Mouse (Mus musculus) hindbrain, embryonic 13.5 days (tissue): ENCODE data around the gene Tob1. TPM values are rescaled to one million over a fixed set of nuclear protein-coding genes. Genes with fewer than 3 reads are reported as not detected.

Experiments used
- ATAC-seq: fragments of 200-750 bp; cut with Nextera tagmentation; 2 replicates; pipeline ENCODE4 v1.8.0; 2017; ENCODE audit warnings: moderate TSS enrichment; ENCODE audit not compliant: low FRiP score
- H3K27ac ChIP-seq: fragments of 300-500 bp; sonication (generic); 2 replicates; pipeline ENCODE4 v1.5.1; 2015; ENCODE audit warnings: inconsistent platforms, mild to moderate bottlenecking, moderate library complexity
- H3K27me3 ChIP-seq: fragments of 300-500 bp; sonication (generic); 2 replicates; pipeline ENCODE4 v1.6.1; 2015; ENCODE audit warnings: mild to moderate bottlenecking, inconsistent platforms
- H3K36me3 ChIP-seq: fragments of 300-500 bp; sonication (generic); 2 replicates; pipeline ENCODE4 v1.6.1; 2015; ENCODE audit warnings: mild to moderate bottlenecking, inconsistent platforms
- H3K4me1 ChIP-seq: fragments of 300-500 bp; sonication (generic); replicated peaks from 2 replicates; pipeline ENCODE4 v1.6.1; 2015; ENCODE audit warnings: inconsistent platforms
- H3K4me2 ChIP-seq: fragments of 300-500 bp; sonication (generic); 2 replicates; pipeline ENCODE4 v1.6.1; 2015; ENCODE audit warnings: inconsistent platforms, mild to moderate bottlenecking, moderate library complexity
- H3K4me3 ChIP-seq: fragments of 300-500 bp; sonication (generic); 2 replicates; pipeline ENCODE4 v1.5.1; 2015; ENCODE audit warnings: mild to moderate bottlenecking, inconsistent platforms
- H3K9ac ChIP-seq: fragments of 300-500 bp; sonication (generic); 2 replicates; pipeline ENCODE4 v1.6.1; 2015; ENCODE audit warnings: mild to moderate bottlenecking, inconsistent platforms
- H3K9me3 ChIP-seq: fragments of 300-500 bp; sonication (generic); 2 replicates; pipeline ENCODE4 v1.6.1; 2016; ENCODE audit warnings: inconsistent platforms
- WGBS: fragments of 180-500 bp; shearing (Covaris S2); methylation state at CpG from one replicate; pipeline ENCODE4 v1.1.7; 2015; 5-methylcytosine and 5-hydroxymethylcytosine counted together
- polyA plus RNA-seq: library from polyadenylated mRNA; unstranded; fragments of >200 nt; fragmentation: Nextera tagmentation; extraction: Ambion mirVana; gene quantifications from 2 replicates; pipeline ENCODE4 v1.2.1, GENCODE M21; 2015

The Tob1 gene
- polyA plus RNA-seq, 1 experiment from 2014 or later = 36.0 TPM

DNA sequence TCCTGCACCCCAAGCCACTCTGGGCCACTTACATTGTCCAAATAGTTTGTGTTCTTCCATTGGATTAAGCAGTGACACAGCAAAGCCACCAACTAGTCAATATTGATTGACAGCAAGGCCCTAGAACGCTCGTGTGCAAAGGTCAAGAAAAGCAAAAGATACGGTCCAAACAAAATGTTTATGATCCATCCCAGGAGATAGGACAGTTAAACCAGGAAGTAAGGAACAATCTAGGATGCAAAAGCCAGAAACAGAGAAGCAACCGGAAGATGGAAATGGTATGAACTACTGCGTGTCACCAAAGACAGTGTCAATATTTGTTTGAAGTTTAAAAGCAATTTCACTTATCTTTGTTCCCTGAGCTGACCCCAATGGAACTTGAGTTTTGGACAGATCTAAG, 9.1 kb upstream of the Tob1 start:
- ATAC-seq = no peak
- H3K9me3 ChIP-seq = no peaks in the 10 kb centered on the region
- no peak overlapping the region for H3K4me3 ChIP-seq
- H3K27me3 ChIP-seq = no peaks in the 10 kb centered on the region
- no peaks in the 10 kb centered on the region for H3K36me3 ChIP-seq
- H3K4me1 ChIP-seq = 0 out of 2 replicates have a peak, but pooled peaks cover 4% of the 10 kb centered on the region
- H3K9ac ChIP-seq = no peak overlapping the region
- no peak overlapping the region for H3K4me2 ChIP-seq
- WGBS = 85% methylated on average over 5 of the region's 5 CpGs
- H3K27ac ChIP-seq = no peak overlapping the region

DNA sequence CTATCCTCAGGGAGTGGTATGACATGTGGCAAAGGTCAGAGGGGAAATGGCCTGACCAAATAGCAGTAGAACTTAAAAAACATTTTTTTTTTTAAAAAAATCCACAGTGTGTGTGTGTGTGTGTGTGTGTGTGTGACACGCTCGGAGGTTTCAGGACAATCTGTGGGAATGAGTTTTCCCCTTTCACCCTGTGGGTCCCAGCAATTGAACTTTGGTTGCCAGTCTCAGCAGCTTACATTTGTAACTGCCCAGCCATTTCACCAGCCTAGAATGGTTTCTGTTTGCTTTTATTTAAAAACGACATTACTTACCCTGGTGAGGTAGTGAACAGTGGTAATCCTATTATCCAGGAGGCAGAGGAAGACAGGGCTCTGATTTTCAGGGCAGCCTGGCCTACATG, 8.2 kb upstream of the Tob1 start:
- no peak for ATAC-seq
- no peak overlapping the region for H3K9ac ChIP-seq
- 0 out of 2 replicates have a peak, but pooled peaks cover 4% of the 10 kb centered on the region for H3K4me1 ChIP-seq
- H3K36me3 ChIP-seq = no peaks in the 10 kb centered on the region
- H3K4me2 ChIP-seq = no peak overlapping the region
- no peak overlapping the region for H3K27ac ChIP-seq
- no peaks in the 10 kb centered on the region for H3K27me3 ChIP-seq
- no peak overlapping the region for H3K4me3 ChIP-seq
- H3K9me3 ChIP-seq = no peaks in the 10 kb centered on the region
- 72% methylated on average over 3 of the region's 3 CpGs for WGBS

DNA sequence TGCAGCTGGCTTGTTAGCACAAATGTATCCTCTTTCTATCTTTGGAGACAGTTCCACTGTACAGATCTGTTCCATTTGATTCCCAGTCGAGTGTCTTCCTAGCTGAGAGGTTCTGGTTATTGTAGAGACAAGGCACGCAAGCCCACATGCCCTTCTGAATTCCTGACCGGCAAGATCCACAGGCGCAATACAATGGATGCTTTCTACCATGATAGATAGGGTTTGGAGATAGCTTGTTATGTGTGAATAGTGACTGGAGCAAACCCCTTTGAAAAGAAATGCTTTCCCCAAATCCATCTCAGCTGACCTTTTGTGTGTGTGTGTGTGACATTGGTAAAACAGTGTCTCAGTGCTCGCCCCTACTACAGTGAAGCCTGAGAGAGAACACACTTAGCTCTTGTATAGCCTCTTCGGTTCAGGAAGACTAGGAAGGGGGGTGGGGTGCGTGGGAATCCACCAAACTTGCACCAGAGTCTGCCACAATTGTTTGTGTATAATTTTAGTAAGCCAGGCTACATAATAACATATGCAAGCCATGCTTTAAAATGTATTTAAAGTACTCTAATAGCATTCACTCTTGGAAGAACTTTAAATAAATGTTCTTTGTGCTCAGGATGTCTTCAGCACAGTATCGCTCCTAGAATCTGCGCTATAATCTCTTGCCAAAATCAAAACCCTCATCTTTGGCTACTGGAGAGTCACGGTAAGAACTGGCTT, 4.7 kb upstream of the Tob1 start:
- Histone ChIP-seq H3K27me3 (no peaks in the 10 kb centered on the region), H3K9ac (no peak overlapping the region), H3K27ac (0 out of 2 replicates have a peak overlapping the region, but pooled peaks have one; percentile 1), H3K36me3 (no peaks in the 10 kb centered on the region), H3K4me1 (0 out of 2 replicates have a peak, but pooled peaks cover 7% of the 10 kb centered on the region), H3K4me2 (no peak overlapping the region), H3K9me3 (no peaks in the 10 kb centered on the region), H3K4me3 (no peak overlapping the region)
- no peak for ATAC-seq
- 52% methylated on average over 10 of the region's 10 CpGs for WGBS

DNA sequence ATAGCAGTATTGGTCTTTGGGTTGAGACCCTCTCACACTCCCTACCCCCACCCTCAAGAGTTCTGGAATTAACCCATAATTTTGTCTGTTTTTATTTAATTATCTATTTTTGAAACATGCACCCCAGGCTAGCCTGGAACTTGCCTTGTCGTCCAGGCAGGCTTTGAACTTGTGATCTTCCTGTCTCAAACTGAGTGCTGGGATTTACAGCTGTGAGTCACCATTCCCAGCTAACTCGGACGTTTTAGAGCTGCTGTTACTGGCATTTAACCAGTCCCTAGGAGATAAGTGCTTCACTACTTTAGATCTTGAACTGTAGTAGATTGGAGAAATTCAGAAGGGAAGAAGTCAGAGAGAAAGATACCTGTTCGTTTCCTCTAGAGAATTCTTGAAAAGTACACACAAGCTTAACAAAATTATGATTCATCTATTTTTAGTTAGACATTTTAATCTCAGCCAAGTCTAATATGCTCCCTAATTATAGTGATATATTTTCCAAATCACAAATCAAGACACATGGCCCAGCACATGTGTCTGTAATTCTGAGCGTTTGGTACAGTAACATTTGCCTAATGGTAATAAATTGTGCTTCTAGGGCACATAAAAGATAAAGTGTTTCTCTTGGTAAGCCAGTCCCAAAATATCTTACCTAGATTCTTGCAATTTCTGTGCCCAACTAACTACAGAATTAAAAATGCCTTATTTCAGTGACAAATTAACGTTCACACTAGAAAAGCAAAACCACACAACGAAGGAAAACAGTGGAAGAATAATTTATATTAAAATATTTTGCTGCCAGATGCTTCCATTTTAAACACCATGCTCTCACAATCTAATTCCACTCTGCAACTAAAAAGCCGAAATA, 2.2 kb upstream of the Tob1 start:
- Histone ChIP-seq H3K36me3 (peaks cover 7% of the 10 kb centered on the region), H3K27me3 (no peaks in the 10 kb centered on the region), H3K27ac (peak overlapping the region; percentile 96; the same call in 1 of the 2 replicates), H3K4me1 (peaks cover 18% of the 10 kb centered on the region), H3K4me2 (peak overlapping the region; percentile 96; the same call in 1 of the 2 replicates), H3K9ac (no peak overlapping the region), H3K9me3 (no peaks in the 10 kb centered on the region), H3K4me3 (no peak overlapping the region)
- no peak for ATAC-seq
- WGBS = 51% methylated on average over 8 of the region's 8 CpGs

DNA sequence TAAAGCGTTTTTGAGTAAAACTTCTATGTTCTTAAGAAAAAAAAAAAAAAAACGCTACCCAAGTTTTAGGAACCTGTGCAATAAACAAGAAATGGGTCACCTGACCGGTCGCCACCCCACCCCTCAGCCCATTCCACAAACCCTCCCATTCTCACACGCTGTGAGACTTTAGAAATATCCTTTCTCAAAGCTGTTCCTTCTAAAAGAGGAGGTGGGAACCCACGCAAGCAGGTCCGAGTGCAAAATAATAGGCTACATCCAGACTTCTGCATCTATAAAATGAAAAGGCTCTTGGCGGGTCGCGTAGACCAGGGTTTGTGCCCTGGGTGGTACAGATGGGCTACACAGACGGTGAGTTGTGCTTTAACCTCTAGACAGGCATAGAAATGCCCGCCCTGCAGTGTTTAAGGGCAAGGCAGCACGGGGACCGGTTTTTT, 1.5 kb upstream of the Tob1 start:
- H3K9ac ChIP-seq = peak overlapping the region; percentile 77
- ATAC-seq = no peak
- no peaks in the 10 kb centered on the region for H3K9me3 ChIP-seq
- H3K4me3 ChIP-seq = peak overlapping the region; percentile 53
- peak overlapping the region; percentile 96 for H3K27ac ChIP-seq
- WGBS = 2% methylated on average over 14 of the region's 14 CpGs
- H3K4me1 ChIP-seq = peaks cover 24% of the 10 kb centered on the region
- peaks cover 12% of the 10 kb centered on the region for H3K36me3 ChIP-seq
- no peaks in the 10 kb centered on the region for H3K27me3 ChIP-seq
- H3K4me2 ChIP-seq = peak overlapping the region; percentile 96

DNA sequence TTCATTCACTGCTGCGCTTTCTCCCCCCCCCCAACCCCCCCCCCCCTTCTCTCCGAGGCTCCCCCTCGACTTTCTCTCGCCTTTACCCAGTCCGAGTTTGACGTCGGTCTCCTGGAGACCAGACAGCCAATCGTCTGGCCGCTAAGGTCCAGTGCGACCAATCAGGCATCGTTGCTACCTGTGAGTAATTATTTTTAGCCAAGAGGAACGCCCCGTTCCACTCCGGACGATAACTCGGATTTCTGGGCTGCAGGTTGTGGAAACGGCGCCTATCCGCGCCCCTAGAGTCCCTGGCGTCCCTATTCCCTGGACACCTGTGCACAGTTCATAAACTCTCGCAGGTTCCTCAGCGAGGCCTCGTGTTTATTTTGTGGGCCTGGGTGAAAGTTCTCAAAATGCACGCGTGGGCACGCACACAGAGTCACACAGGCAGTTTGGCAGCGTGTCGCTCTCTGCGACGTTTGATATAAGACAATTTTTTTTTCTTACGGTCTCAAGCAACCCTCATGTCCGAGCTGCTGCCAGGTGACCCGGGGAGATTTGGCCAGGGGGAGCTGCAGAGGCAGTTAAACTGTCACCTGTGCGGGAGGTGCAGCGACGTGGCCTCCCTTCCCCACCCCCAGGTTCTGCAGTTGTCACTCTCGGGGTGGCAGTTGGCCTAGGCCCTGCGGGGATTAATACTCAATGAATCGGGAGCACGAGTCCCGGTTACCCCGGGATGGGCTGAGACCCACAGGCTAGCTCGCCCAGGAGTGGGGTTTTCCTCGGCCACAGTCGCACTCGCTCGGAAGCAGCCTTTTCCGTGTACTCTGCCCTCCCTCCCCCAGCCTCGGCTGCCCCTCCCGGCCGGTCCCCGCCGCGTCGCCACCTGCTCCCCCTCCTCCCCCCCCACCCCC, 815 bp upstream of the Tob1 start:
- under 1% methylated on average over 44 of the region's 56 CpGs for WGBS
- Histone ChIP-seq H3K27ac (peak overlapping the region; percentile 99), H3K9me3 (no peaks in the 10 kb centered on the region), H3K36me3 (peaks cover 13% of the 10 kb centered on the region), H3K9ac (peak overlapping the region; percentile 72), H3K27me3 (no peaks in the 10 kb centered on the region), H3K4me2 (peak overlapping the region; percentile 96), H3K4me3 (peak overlapping the region; percentile 53), H3K4me1 (peaks cover 26% of the 10 kb centered on the region)
- peak; percentile 84 for ATAC-seq

DNA sequence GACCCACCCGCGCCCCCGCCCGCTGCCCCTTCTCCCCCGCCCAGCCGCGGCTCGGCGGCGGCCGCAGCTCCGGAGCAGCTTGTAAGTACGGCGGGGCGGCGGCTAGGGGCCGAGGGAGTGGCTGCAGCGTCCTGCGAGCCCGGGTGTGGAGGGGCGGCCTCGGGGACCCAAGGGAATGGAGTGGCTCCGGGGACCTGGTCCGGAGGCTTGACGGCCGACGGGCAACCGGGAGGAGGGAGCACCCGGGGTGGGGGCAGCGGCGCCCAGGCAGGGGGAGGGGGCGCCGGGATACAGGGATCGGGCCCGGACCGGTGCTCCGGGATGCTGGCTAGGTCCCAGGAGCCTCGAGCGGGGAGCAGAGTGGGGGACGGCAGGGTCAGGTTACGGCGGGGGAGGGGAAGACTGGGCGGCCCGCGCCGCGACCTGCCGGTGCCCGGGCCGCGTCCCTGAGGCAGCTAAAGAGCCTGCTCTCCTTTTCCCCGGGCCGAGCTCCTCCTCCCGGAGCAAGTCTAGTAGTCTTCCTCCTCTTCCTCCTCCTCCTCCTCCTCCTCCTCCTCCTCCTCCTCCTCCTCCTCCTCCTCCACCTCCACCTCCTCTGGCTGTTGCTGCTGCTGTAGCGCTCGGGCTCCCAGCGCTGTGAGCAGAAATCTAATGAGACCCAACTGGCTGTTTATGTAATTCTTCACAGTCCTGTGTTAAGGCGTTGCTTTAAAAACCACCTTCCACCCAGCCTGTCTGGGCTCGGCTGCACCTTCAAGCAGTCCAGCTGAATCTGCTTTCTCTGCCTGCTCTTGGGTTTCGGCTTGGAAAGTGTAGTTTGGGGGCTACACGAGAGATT, 616 bp downstream of the Tob1 start:
- Histone ChIP-seq H3K36me3 (peaks cover 17% of the 10 kb centered on the region), H3K9me3 (no peaks in the 10 kb centered on the region), H3K4me3 (peak overlapping the region; percentile 73), H3K27me3 (no peaks in the 10 kb centered on the region), H3K27ac (peak overlapping the region; percentile 98), H3K9ac (peak overlapping the region; percentile 94), H3K4me1 (peaks cover 32% of the 10 kb centered on the region), H3K4me2 (peak overlapping the region; percentile 72)
- ATAC-seq = peak; percentile 21; the same call in 1 of the 2 replicates
- WGBS = 0% methylated on average over 33 of the region's 61 CpGs

DNA sequence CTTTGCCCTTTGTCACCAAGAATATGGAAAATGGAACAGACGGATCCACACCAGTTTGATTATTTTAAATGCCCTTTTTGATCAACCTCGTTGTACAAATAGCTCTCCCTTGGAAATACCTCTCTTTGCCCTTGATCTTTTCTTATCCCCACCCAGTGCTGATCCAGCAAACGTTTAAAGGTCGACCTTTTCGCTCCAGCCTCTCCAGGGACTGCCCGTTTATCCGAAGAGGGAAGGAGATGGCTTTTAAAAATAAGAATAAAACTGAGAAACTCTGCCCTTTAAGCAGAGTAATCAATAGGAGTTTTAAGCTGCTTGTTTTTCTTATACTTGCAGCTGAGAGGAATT, 1.2 kb downstream of the Tob1 start:
- Histone ChIP-seq H3K36me3 (peaks cover 17% of the 10 kb centered on the region), H3K4me3 (peak overlapping the region; percentile 73), H3K27ac (peak overlapping the region; percentile 98), H3K9ac (peak overlapping the region; percentile 94), H3K4me2 (peak overlapping the region; percentile 72), H3K27me3 (no peaks in the 10 kb centered on the region), H3K9me3 (no peaks in the 10 kb centered on the region), H3K4me1 (peaks cover 32% of the 10 kb centered on the region)
- WGBS = under 1% methylated on average over 7 of the region's 7 CpGs
- no peak for ATAC-seq

DNA sequence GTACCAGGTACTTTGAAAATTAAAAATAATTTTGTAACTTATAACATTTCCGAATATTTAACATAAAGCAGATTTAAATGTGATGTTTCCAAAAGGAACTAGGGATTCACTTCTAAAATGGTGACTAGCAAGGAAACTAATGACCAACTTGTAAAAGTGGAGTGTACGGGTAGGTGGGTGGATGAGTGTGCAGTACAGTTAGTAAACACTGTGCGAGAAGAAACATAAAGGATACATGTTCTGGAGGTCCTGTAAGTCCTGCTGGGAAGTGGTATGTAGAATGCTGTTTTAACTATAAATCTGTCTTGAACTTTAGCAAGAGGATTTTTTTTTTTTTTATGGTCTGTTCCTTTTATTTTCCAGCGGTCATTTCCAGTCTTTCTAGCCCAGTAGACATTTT, 1.7 kb downstream of the Tob1 start:
- H3K9ac ChIP-seq = peak overlapping the region; percentile 94
- H3K27me3 ChIP-seq = no peaks in the 10 kb centered on the region
- WGBS = 60% methylated on average over 4 of the region's 4 CpGs
- peak overlapping the region; percentile 72 for H3K4me2 ChIP-seq
- H3K9me3 ChIP-seq = no peaks in the 10 kb centered on the region
- H3K4me3 ChIP-seq = peak overlapping the region; percentile 73
- H3K27ac ChIP-seq = no peak overlapping the region
- ATAC-seq = no peak
- H3K4me1 ChIP-seq = peaks cover 32% of the 10 kb centered on the region
- H3K36me3 ChIP-seq = peaks cover 17% of the 10 kb centered on the region

DNA sequence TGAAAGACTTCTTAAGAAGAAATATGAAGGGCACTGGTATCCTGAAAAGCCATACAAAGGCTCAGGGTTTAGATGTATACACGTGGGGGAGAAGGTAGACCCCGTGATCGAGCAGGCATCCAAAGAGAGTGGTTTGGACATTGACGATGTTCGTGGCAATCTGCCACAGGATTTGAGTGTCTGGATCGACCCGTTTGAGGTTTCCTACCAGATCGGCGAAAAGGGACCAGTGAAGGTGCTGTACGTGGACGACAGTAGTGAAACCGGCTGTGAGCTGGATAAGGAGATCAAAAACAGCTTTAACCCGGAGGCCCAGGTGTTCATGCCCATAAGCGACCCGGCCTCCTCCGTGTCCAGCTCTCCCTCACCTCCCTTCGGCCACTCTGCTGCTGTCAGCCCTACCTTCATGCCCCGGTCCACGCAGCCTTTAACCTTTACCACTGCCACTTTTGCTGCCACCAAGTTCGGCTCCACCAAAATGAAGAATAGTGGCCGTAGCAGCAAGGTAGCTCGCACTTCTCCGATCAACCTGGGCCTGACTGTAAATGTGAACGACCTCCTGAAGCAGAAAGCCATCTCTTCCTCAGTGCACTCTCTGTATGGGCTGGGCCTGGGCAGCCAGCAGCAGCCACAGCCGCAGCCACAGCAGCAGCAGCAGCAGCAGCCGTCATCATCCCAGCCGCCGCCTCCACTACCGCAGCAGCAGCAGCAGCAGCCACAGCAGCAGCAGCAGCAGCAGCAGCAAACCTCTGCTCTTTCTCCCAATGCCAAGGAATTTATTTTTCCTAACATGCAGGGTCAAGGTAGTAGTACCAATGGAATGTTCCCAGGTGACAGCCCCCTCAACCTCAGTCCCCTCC, 2.7 kb downstream of the Tob1 start:
- Histone ChIP-seq H3K9ac (peak overlapping the region; percentile 94), H3K4me1 (peaks cover 32% of the 10 kb centered on the region), H3K9me3 (no peaks in the 10 kb centered on the region), H3K4me2 (peak overlapping the region; percentile 72), H3K27ac (peak overlapping the region; percentile 40; the same call in 1 of the 2 replicates), H3K27me3 (no peaks in the 10 kb centered on the region), H3K4me3 (peak overlapping the region; percentile 73), H3K36me3 (peaks cover 17% of the 10 kb centered on the region)
- ATAC-seq = no peak
- 83% methylated on average over 29 of the region's 29 CpGs for WGBS
